In the genomic region with DNA sequence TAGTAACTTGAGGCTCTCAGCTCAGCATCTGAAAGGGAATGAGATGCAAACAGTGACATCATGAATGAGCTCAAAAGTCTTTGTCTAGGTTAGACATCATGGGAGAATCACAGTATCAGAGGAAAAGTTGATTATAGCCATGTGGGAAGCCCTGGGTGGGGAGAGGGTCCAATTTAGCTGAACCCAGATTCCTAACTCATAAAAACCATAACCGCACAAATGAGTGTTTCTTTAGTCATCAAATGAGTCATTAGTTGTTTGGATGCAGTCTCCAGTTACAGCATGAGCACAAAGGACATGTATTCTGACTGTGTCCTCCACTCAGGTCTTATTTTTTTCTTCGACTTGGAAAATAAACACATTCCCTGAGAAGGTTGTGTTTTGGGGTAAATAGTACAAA, we compare ENCODE assay signal across 17 mouse cellular contexts.
"Had no signal": no experiment of that assay in that cellular context is flagged by ENCODE, and none has a peak within 500 bp of the region (broad histone marks: within the 10 kb centered on the region; RNA-seq: fewer than 3 reads in every experiment).

No protein-coding gene starts in this region.

- H3K36me3 ChIP-seq: lung, embryonic 15.5 days; midbrain, embryonic 13.5 days; midbrain, embryonic 15.5 days; neural tube, embryonic 12.5 days; stomach, embryonic 15.5 days had no signal

- ATAC-seq: lung, postnatal 0 days; midbrain, embryonic 13.5 days; midbrain, embryonic 15.5 days had no signal

- H3K27me3 ChIP-seq: lung, embryonic 15.5 days; megakaryocyte, embryonic 14.5 days; midbrain, embryonic 13.5 days; midbrain, embryonic 15.5 days; neural tube, embryonic 12.5 days; stomach, embryonic 15.5 days had no signal

- H3K9me3 ChIP-seq: lung, embryonic 15.5 days; megakaryocyte, embryonic 14.5 days; midbrain, embryonic 13.5 days; midbrain, embryonic 15.5 days; neural tube, embryonic 12.5 days; stomach, embryonic 15.5 days had no signal

- H3K4me2 ChIP-seq: lung, embryonic 15.5 days; midbrain, embryonic 11.5 days; midbrain, embryonic 13.5 days; midbrain, embryonic 15.5 days; neural tube, embryonic 12.5 days; stomach, embryonic 15.5 days had no signal

- H3K27ac ChIP-seq: lung, embryonic 15.5 days; macrophage; midbrain, embryonic 13.5 days; midbrain, embryonic 15.5 days; neural tube, embryonic 12.5 days; stomach, embryonic 15.5 days; stomach, postnatal 0 days had no signal

- DNase-seq: lung, adult 2 months; lung, postnatal 14 days; lung, postnatal 36 days; right cerebral cortex, postnatal 14 days; thymus, adult 2 months; thymus, postnatal 25 days; thymus, postnatal 4 days had no signal

- H3K4me1 ChIP-seq: lung, embryonic 15.5 days; megakaryocyte, embryonic 14.5 days; midbrain, embryonic 13.5 days; midbrain, embryonic 15.5 days; neural tube, embryonic 12.5 days; stomach, embryonic 15.5 days had no signal

- H3K4me3 ChIP-seq: lung, embryonic 15.5 days; megakaryocyte, embryonic 14.5 days; midbrain, embryonic 13.5 days; midbrain, embryonic 15.5 days; neural tube, embryonic 12.5 days; stomach, embryonic 15.5 days had no signal
